Mouse (Mus musculus): Measurements from ENCODE around the gene Klk5.
A peak's percentile ranks its signal among the peaks of the same experiment; 100 is the strongest.

Gene Klk5

GRCm38 (mm10) chr7:43841701-43842100, at the start of gene Klk5:
Gene Klk5 (plus strand): TSS chr7:43841971.
- no peak for DNase-seq

- no peak for DNase-seq
Observed at GRCm38 (mm10) chr7:43796355-43796754, 45.4 kb upstream of the Klk5 start.

GRCm38 (mm10) chr7:43797333-43797769, 44.4 kb upstream of the Klk5 start, which contains the start of gene Klk8:
Gene Klk8 (plus strand): TSS chr7:43797577.
- peak; percentile 74 for DNase-seq

- DNase-seq = peak; percentile 54
Observed at GRCm38 (mm10) chr7:43797844-43798462, 43.8 kb upstream of the Klk5 start.

GRCm38 (mm10) chr7:43799876-43800275, 41.9 kb upstream of the Klk5 start:
- DNase-seq = no peak

- DNase-seq = no peak
Observed at GRCm38 (mm10) chr7:43810994-43811393, 30.8 kb upstream of the Klk5 start, which contains the start of gene Klk7. Gene Klk7 (plus strand): TSS chr7:43811294.

DNA sequence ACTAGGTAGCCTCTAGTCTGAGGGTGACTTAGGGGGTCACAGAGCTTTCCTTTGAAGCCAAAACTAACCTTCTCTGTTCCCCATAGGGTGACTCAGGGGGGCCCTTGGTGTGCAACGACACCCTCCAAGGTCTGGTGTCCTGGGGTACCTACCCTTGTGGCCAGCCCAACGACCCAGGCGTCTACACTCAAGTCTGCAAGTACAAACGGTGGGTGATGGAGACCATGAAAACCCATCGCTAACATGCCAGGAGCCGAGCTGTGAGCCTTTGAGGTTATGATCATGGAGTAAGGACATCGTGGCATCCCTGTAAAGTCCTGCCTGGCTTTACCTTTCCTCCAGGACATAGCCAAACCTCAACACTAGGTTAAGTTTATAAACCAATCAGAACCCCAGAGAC, 26.6 kb upstream of the Klk5 start:
- DNase-seq = no peak

- no peak for DNase-seq
Observed at GRCm38 (mm10) chr7:43816746-43817145, 25.0 kb upstream of the Klk5 start.

- no peak for DNase-seq
Observed at GRCm38 (mm10) chr7:43821581-43821980, 20.2 kb upstream of the Klk5 start.

GRCm38 (mm10) chr7:43824199-43824598, 17.6 kb upstream of the Klk5 start, which contains the start of gene Klk6:
Gene Klk6 (plus strand): TSS chr7:43824499.
- DNase-seq = no peak

- no peak for DNase-seq
Observed at GRCm38 (mm10) chr7:43826056-43826455, 15.7 kb upstream of the Klk5 start.

- no peak for DNase-seq
Observed at GRCm38 (mm10) chr7:43827706-43828105, 14.1 kb upstream of the Klk5 start.

- DNase-seq = no peak
Observed at GRCm38 (mm10) chr7:43829006-43829405, 12.8 kb upstream of the Klk5 start.

GRCm38 (mm10) chr7:43843801-43844200, 2.0 kb downstream of the Klk5 start:
- no peak for DNase-seq

- no peak for DNase-seq
Observed at GRCm38 (mm10) chr7:43851616-43852015, 9.8 kb downstream of the Klk5 start.

GRCm38 (mm10) chr7:43854642-43855380, 13.0 kb downstream of the Klk5 start:
- no peak for DNase-seq

- DNase-seq = no peak
Observed at GRCm38 (mm10) chr7:43855709-43856108, 13.9 kb downstream of the Klk5 start.

- no peak for DNase-seq
Observed at GRCm38 (mm10) chr7:43856307-43856706, 14.5 kb downstream of the Klk5 start.

- DNase-seq = no peak
Observed at GRCm38 (mm10) chr7:43857501-43857900, 15.7 kb downstream of the Klk5 start.

DNA sequence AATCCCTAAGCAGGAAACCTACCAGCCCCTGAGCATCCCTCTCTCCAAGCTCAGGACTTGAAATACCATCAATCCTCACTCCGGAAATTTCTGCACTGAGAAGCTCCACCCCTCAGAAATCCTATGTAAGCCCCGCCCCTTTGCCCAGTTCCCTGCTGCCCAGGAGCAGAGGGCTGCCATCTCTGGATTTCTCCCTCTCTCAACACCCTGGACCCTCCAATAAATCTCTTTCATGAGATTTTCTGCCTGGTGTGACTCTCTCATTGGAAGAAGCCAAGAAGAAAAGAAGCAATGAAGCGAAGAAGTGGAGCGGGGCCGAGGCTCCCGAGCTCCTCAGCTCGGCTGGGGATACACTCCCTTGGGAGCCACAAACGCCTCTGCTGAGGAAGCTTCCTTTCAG, 18.6 kb downstream of the Klk5 start:
- no peak for DNase-seq

DNA sequence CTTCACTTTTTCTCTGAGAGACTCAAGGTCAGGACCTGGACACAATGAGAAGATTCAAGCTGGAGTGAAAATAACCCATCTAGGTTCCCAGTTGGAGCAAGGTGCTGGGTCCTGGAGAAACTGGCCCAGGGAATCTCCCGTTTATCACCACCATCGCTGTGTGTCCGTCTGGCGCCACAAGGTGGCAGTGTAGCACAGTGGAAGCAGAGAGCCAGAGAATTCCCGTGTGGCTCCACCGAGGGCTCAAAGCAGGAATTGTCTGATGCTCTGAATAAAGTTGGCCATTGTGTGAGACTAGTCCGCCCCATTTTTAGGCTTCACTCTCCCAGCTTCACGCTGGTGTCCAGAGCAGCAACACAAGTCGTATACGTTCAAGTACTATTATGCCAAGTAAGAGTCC, 31.5 kb downstream of the Klk5 start:
- peak; percentile 69 for DNase-seq

DNA sequence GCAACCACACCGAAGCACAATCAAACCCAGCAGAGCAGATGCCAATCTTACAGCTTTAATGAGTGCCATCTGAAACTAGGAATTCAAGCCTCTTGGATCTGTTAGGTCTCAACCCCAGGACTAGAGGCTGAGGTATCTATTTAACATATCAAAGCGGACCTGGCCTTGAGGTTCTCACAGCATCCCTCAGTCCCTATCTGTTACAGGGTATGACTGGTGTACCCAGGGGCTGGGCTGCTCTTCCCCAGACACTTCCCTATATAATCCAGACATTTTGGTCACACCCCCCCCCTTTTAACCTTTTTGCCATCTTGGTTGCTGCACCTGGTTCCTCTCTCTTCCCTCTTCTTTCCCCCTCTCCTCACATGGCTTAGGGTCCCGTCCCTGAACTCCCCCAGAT, 31.9 kb downstream of the Klk5 start:
- no peak for DNase-seq

GRCm38 (mm10) chr7:43874868-43875375, 33.2 kb downstream of the Klk5 start:
- DNase-seq = no peak

DNA sequence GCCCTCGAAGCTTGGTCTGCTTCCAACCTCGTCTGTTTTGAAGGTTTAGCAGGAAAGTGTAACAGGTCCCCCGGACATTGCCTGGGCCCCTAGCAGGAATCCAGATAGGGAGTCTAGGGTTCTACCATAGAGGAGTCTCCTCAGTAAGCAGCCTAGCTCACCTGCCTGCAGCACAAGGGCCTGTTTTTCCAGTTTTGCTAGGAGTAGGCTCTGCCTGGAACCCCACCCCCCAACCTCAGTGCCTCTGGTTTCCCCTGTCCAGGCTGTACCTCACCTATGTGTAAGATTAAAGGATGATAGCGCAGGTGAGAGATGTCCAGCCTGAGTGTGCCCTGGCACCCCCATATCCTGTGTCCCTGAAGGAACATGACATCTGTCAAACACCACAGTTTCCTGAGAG, 34.7 kb downstream of the Klk5 start:
- no peak for DNase-seq

Measured in thymus, postnatal 4 days (tissue).